Mouse (Mus musculus) brain, adult 2 months (tissue): Measurements from ENCODE around the gene Uqcr11.
A peak's percentile ranks its signal among the peaks of the same experiment; 100 is the strongest.

ENCODE experiments used
- DNase-seq: peaks from one replicate; pipeline ENCODE4 v3.0.0; 2011; ENCODE audit warnings: low read depth, low spot score

Gene Uqcr11

DNA sequence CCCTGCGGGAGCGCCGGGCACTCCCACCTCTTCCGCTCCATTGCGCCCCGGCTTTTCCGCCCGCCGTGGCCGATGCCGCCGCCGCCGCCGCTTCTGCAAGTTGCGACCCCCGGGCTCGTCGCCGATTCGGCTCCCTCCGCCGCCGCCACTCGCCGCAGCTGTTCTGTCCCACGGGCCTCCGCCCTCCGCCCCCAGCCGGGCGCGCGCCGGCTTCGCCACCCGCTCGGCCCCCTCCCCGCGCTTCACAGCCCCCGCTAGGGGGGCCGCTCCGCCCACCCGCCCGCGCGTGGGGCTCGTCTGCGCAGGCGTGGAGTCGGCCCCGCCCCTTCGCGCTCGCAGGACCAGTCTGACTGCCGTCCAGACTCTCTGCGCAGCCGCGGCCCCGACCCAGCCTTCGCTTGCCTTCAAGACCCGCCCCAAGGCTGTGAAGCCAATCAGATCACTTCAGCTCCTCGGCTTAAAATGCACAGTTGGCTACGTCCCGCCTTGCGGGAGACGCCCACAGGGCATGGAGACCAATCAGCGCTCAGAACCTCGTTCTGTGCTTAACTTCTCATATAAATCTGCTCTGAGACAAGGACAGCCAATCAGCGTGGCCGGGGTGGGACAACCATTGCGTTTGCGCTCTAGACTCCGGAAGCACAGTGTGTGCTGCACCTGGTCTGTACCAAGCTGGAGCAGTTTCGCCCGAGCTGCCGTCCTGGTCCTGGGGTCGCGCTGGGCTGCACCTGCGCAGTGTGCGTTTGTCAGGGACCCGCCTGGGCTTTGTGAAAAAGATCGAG lies 7.2 kb downstream of the Uqcr11 start, which contains the start of gene Mbd3:
Gene Mbd3 (minus strand): TSS at position 360 of the 782 bp plus-strand sequence.
- DNase-seq, result peak; percentile 100

DNA sequence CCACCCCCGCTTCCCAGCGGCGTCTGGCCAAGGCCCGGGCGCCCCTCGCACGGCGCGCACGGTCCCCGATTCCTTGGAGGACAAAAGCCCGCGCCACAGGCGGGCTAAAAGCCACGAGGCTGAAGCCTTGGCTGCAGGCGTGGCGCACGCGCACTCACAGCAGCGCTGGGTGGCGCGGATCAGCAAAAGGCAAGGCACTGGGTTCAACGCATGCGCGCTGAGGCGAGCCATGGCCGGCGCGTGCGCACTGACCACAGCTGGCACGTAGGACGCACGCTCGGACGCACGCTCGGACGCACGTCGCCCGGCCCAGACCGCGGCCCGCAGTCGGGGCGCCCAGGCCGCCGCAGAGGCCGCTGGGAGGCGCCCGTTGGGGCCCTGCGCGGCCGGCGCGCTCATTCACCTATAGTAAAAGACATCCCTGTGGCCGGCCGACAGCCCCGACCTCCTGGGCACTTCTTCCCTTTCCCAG lies 7.9 kb downstream of the Uqcr11 start:
- peak; percentile 100 for DNase-seq

- no peak for DNase-seq
Measured at GRCm38 (mm10) chr10:80398174-80398535, 8.5 kb downstream of the Uqcr11 start.

DNA sequence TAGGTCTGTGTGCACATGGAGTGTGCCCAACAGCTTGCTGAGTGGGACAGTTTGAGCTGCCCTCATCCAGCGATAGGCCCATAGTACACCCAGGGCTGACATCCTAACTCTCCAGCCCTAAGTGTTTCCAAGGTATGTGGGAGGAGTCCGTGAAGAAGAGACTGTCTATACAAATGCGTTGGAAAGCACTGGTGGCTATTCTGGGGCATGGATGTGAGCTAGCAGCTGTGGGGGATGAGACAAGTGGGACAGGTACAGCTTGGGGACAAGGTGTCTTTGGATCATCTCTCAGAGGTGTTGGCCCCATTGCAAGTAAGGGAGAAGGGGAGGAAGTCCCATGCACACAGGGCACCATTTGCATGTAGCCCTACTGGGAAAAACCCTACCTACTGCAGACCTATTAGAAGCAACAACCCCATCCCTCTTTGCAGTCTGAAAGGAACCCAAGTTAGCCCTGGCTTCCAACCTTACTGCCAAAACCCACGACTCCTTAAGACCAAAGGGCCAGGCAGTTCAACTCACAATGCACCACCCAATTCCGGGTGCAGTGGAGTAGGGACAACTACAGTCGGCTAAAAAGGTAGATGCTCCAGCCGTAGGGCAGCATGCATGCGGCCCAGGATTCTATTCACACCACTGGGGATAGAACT lies 9.0 kb downstream of the Uqcr11 start:
- DNase-seq, result no peak

- DNase-seq, result no peak
Measured at GRCm38 (mm10) chr10:80396822-80397523, 9.7 kb downstream of the Uqcr11 start.

GRCm38 (mm10) chr10:80395025-80395627 lies 11.5 kb downstream of the Uqcr11 start:
- DNase-seq, result no peak

DNA sequence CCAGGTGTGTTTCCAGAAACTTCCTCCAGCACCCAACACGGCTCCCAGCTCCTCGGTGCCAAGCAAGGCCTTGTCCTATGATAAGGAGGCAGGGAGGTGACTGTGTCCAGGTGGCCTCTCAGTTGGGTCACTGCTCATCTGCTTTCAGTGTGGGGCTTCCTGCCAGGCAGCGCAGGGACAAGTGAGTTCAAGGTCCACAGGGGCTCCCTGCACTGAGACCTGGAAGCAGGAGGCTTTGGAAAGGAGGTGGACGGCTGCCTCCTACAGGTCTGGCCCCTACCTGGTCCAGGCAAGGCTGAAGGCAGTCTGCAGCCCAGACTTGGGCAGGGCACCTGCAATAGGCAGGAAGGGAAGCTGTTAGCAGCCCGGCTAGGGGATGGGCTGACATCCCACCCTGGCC lies 13.9 kb downstream of the Uqcr11 start:
- DNase-seq, result no peak

DNA sequence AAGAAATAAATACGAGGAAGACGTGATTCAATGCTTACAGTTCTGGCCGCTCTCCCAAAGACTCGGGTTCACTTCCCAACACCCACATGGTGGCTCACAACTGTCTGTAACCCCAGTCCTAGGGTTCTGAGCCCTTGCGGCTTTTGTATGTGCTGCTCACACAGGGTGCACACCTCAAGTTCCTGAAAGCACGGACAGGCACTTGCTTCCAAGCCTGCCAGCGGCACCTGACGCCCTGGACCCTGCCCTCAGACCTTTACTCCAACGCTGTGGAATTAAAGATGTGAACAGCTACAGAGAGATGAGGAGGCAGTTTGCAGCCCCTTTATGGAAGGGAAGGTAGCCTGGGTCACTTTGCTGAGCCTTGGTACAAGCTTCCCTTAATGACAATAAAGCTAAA lies 15.9 kb downstream of the Uqcr11 start:
- no peak for DNase-seq

- DNase-seq, result no peak
Measured at GRCm38 (mm10) chr10:80389185-80389708, 17.4 kb downstream of the Uqcr11 start.

GRCm38 (mm10) chr10:80388731-80389130 lies 17.9 kb downstream of the Uqcr11 start:
- no peak for DNase-seq

DNA sequence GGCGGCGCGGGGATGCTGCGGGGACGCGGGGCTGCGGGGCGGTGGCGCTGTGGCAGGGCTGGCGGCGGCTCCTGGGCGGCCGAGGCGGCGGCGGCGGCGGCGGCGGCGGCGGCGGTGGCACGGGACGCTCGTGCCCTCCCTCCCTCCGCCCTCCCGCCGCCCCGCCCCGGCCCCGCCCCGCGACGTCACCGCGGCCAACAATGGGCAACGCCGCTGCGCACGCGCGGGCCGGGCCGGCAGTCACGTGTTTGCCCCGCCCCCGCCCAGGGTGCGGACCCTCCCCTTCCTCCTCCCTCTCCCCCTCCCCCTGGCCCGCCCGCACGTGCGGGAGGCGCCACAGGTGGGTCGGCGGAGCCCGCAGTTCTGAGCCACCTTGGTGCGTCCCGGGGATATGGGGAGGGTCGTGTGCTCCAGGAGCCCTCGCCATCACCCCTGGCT lies 19.1 kb downstream of the Uqcr11 start, which contains the start of gene Mex3d:
Gene Mex3d (minus strand): TSS at position 138 of the 438 bp plus-strand sequence.
- peak; percentile 91 for DNase-seq

DNA sequence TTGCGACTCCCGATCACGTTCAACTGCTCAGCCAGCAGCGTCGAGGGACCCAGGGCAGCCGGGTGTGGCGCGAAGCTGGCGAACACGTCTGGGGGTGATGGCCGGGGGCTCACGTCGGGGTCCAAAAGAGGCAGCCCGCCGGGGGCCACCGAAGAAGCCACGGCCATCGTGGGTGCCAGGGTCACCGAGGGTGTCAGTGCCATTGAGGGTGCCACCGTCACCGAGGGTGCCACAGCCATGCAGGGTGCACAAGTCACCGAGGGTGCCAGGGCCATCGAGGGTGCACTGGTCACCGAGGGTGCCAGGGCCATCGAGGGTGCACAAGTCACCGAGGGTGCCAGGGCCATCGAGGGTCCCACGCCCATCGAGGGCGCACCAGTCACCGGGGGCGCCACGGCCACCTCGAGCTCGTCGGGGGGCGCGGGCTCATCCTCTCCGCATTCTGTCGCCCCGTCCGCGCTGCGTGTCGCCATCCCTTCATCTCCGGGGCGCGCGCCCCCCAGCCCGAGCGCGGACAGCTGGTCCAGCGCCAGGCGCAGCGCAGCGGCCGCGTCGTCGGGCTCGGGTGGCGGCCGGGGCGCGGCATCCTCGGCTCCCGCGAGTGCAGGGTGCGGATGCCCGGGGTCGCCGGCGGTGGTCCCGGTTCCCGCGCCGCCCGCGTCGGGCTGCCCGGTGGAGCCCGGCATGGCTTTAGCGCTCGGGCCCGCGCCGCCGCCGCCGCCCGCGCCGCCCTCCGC lies 19.7 kb downstream of the Uqcr11 start:
- DNase-seq, result no peak

DNA sequence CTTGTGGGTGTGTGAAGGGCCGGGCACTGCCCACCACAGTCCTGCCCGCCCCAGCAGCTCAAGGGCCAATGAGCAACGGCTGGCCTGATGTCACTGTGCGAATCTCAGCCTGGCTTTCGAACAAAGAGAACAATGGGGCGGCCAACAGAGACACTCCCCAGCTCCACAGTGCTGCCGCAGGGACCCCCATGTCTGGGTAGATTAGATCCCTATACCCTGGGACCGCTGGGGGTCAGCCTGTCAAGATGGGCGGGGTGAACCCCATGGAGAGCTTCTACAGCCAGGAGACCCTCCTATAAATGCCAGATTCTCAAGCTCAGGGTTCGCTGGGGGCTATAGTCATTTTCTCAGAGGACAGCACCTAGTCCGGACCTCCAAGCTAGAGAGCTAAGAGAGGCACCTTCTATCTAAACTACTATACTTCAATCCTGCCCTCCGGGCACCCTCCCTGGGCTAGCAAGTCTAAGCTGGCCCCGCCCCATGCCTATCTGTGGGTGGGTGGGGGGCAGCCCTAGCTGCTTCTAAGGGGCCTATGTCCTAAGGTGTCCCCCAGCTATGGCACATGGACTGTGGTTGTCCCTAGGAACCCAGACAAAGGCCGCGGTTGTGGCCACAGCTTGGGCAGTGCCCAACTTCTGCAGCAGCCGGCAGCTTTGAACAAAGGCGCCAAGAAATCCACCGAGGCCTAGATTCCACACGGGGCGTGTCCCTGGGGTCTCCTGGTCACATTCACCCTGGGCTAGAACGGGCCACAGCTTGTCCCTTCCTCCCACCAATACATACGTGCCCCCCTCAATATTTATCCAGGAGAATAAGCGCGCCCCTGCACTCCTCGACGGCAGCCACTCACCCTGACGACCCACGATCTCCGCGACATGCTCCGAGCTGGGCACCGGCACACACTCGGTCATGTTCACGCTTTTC lies 20.6 kb downstream of the Uqcr11 start:
- DNase-seq, result peak; percentile 69

DNA sequence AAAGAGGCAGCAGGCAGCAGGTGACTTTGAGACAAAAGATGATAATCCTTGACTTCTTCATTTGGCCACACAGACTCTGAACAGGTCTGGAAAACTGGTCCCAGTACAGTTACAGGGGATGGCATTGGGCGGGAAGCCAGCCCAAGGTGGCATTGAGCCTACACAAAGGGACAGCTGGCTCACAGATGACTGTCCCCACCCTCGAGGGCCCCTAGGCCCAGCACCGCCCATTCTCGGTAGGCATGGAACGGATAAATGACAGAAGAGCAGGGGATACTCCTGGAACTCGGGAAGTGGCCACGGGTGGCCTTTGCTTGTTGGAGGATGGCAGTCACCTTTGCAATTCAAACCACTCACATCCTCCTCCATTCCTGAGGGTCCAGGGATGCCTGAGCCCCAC lies 21.3 kb downstream of the Uqcr11 start:
- DNase-seq, result no peak

DNA sequence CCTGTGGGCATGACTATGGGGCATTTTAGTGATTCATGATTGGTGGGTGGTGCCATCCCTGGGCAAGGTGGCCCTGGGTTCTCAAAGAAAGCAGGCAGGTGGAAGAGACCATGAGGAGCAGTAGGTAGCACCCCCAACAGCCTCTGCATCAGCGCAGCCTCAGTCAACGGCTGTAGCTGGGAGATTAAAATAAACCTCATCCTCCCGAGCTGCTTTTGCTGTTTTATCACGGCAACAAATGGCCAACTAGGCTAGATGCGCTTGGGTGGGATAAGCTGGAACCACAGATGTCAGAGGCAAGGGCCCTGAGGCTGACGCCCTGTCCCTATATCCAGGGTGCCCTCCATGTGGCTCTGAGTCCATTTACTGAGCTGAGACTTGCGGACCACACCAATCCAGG lies 21.9 kb downstream of the Uqcr11 start:
- DNase-seq, result no peak

GRCm38 (mm10) chr10:80384115-80384639 lies 22.5 kb downstream of the Uqcr11 start:
- peak; percentile 43 for DNase-seq

DNA sequence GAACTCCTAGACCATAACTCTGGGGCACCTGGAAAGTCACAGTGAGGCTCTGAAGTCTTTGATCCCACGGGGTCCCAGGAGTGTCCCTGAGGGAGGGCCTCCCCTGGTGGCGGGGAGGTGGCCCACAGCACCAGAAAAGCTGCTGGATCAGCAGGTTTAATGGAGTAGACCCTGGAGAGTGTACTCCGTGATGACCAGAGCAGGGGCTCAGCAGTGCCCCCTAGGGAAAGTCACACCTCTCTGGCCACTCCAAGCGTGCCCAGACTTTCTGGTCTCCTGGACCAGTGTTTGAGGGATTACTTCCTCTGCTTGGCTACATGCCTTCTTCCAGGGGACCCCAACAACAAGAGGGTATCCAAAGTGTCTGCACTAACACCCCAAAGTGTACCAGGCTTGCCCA lies 23.2 kb downstream of the Uqcr11 start:
- DNase-seq, result no peak

DNA sequence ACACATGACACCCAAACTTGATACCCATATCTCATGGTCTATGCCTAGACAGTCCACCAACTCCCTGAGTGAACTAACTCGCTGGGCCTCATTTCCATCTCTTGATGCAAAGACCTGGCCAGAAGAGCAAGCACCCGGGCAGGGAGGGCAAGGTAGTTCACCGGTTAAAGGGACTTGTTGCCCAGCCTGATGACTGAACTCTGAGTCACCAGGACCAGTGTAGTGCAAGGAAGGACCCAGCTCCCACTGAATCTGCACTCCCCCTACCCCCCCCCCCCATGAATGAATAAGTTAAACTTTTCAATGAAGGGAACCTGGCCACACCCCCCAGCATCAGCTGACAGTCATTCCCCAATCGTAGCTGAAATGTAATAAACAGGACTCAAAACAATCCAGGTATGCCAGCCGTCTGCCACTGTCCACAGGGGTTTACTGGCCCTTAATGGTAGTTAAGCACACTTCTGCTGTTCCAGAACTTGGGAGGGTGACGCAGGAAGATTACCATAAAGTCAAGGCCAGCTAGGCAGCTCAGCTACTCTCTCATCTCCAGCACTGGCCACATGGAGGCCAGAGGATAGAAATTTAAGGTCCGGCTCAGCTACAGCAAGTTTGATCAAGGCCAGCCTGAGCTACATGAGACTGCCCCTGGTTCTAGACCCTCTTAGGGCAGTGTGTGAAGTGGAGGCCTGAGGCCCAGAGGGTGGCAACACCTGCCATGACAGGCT lies 23.8 kb downstream of the Uqcr11 start:
- DNase-seq, result no peak

DNA sequence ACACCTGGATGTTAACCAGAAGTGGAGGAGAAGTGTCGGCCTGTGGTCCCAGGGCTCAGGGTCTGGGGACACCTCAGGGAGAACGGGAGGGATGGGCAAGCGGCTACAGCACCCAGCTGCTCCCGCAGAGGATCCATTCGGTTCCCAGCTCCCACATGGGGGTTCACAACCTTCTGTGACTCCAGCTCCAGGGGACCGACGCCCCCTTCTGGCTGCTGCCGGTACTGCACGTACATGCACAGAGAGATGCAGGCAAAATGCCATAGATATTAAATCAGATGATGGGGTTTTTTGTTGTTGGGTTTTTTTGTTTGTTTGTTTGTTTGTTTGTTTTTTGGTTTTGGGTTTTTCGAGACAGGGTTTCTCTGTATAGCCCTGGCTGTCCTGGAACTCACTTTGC lies 28.9 kb downstream of the Uqcr11 start:
- no peak for DNase-seq
